In genomic region chr14:79587139-79587851, GRCm38 (mm10) we compare ENCODE assay signal across 8 mouse cellular contexts. TPM values are rescaled to one million over a fixed set of nuclear protein-coding genes. Genes with fewer than 3 reads are reported as not detected.
DNase-seq lines count a peak whose midpoint lies in the region; ATAC-seq and TF ChIP-seq lines count a peak whose summit lies in the region.

Sugt1 (plus strand) TSS chr14:79587691.

- peak within 1 kb of the TSS; percentile 62 for H3K4me2 ChIP-seq in forebrain, embryonic 12.5 days
- H3K4me2 ChIP-seq in heart, postnatal 0 days (ENCODE audit: low read depth, low read length) = peak within 1 kb of the TSS; percentile 87
- peak within 1 kb of the TSS; percentile 95 for H3K4me2 ChIP-seq in liver, embryonic 16.5 days (ENCODE audit: low read depth, low read length)
- H3K4me2 ChIP-seq in neural tube, embryonic 13.5 days = peak within 1 kb of the TSS; percentile 91

- H3K27ac ChIP-seq in forebrain, embryonic 12.5 days = peak within 1 kb of the TSS; percentile 88
- peak within 1 kb of the TSS; percentile 95 for H3K27ac ChIP-seq in heart, postnatal 0 days (ENCODE audit: low read depth)
- H3K27ac ChIP-seq in liver, embryonic 16.5 days (ENCODE audit: low read length) = peak within 1 kb of the TSS; percentile 95
- H3K27ac ChIP-seq in neural tube, embryonic 13.5 days (replicated peaks) = peak within 1 kb of the TSS; percentile 96
- peak within 1 kb of the TSS; percentile 99 for H3K27ac ChIP-seq in testis, adult 2 months (ENCODE audit: control insufficient read depth, insufficient read depth, low read depth, low read length)

- peak; percentile 96 for DNase-seq in c-Kit-positive CD71-positive TER-119-positive erythroid progenitor cells, embryonic 14.5 days (ENCODE audit: low spot score)
- peak; percentile 97 for DNase-seq in heart, postnatal 0 days (ENCODE audit: low spot score)
- peak; percentile 96 to 98 for DNase-seq in kidney, postnatal 4 days

- ATAC-seq in forebrain, embryonic 12.5 days (ENCODE audit: low FRiP score) = peak; percentile 99
- ATAC-seq in heart, postnatal 0 days (ENCODE audit: insufficient read depth, low read depth) = peak; percentile 99
- peak; percentile 99 for ATAC-seq in liver, embryonic 16.5 days (ENCODE audit: low read depth)
- ATAC-seq in neural tube, embryonic 13.5 days (ENCODE audit: low read depth) = peak; percentile 99

- H3K9me3 ChIP-seq in E14TG2a.4 (ENCODE audit: low read length) = no peaks in the 10 kb centered on the region
- H3K9me3 ChIP-seq in forebrain, embryonic 12.5 days = no peaks in the 10 kb centered on the region
- no peaks in the 10 kb centered on the region for H3K9me3 ChIP-seq in heart, postnatal 0 days (replicated peaks; ENCODE audit: control insufficient read depth, low read length)
- no peaks in the 10 kb centered on the region for H3K9me3 ChIP-seq in liver, embryonic 16.5 days (replicated peaks; ENCODE audit: control insufficient read depth, low read length)
- no peaks in the 10 kb centered on the region for H3K9me3 ChIP-seq in neural tube, embryonic 13.5 days

- peak within 1 kb of the TSS; percentile 61 for H3K9ac ChIP-seq in forebrain, embryonic 12.5 days
- peak within 1 kb of the TSS; percentile 65 for H3K9ac ChIP-seq in heart, postnatal 0 days (replicated peaks; ENCODE audit: low read depth, low read length)
- peak within 1 kb of the TSS; percentile 89 for H3K9ac ChIP-seq in liver, embryonic 16.5 days (ENCODE audit: low read depth, low read length)
- peak within 1 kb of the TSS; percentile 71 for H3K9ac ChIP-seq in neural tube, embryonic 13.5 days

- H3K4me3 ChIP-seq in E14TG2a.4 (replicated peaks; ENCODE audit: low read length) = peak within 1 kb of the TSS; percentile 96
- H3K4me3 ChIP-seq in forebrain, embryonic 12.5 days (replicated peaks) = peak within 1 kb of the TSS; percentile 67
- H3K4me3 ChIP-seq in heart, postnatal 0 days (ENCODE audit: low read depth, low read length) = peak within 1 kb of the TSS; percentile 59
- H3K4me3 ChIP-seq in liver, embryonic 16.5 days (ENCODE audit: low read depth, low read length) = peak within 1 kb of the TSS; percentile 90
- H3K4me3 ChIP-seq in neural tube, embryonic 13.5 days = peak within 1 kb of the TSS; percentile 69
- peak within 1 kb of the TSS; percentile 97 for H3K4me3 ChIP-seq in testis, adult 2 months (ENCODE audit: control insufficient read depth, low read depth, low read length)

- peaks cover 28% of the 10 kb centered on the region for H3K36me3 ChIP-seq in E14TG2a.4 (ENCODE audit: insufficient read depth, low read length)
- H3K36me3 ChIP-seq in forebrain, embryonic 12.5 days (replicated peaks) = peaks cover under 1% of the 10 kb centered on the region
- H3K36me3 ChIP-seq in heart, postnatal 0 days (replicated peaks; ENCODE audit: control insufficient read depth, insufficient read depth, low read length) = no peaks in the 10 kb centered on the region
- H3K36me3 ChIP-seq in liver, embryonic 16.5 days (ENCODE audit: control insufficient read depth, insufficient read depth) = no peaks in the 10 kb centered on the region; the same call in 1 of the 2 replicates
- 0 out of 2 replicates have a peak, but pooled peaks cover 8% of the 10 kb centered on the region for H3K36me3 ChIP-seq in neural tube, embryonic 13.5 days
- H3K36me3 ChIP-seq in testis, adult 2 months (ENCODE audit: control insufficient read depth, insufficient read depth, low read length) = no peaks in the 10 kb centered on the region; the same call in 1 of the 2 replicates

- no peaks in the 10 kb centered on the region for H3K27me3 ChIP-seq in E14TG2a.4 (ENCODE audit: insufficient read depth, low read length)
- 0 out of 2 replicates have a peak, but pooled peaks cover 3% of the 10 kb centered on the region for H3K27me3 ChIP-seq in forebrain, embryonic 12.5 days
- H3K27me3 ChIP-seq in heart, postnatal 0 days (ENCODE audit: control insufficient read depth, insufficient read depth, low read length) = no peaks in the 10 kb centered on the region
- no peaks in the 10 kb centered on the region for H3K27me3 ChIP-seq in liver, embryonic 16.5 days (ENCODE audit: control insufficient read depth, insufficient read depth, low read depth, low read length)
- no peaks in the 10 kb centered on the region for H3K27me3 ChIP-seq in neural tube, embryonic 13.5 days
- H3K27me3 ChIP-seq in testis, adult 2 months (ENCODE audit: control insufficient read depth, insufficient read depth, low read length) = no peaks in the 10 kb centered on the region

- peaks cover 66% of the 10 kb centered on the region for H3K4me1 ChIP-seq in E14TG2a.4 (replicated peaks; ENCODE audit: low read depth, low read length)
- peaks cover 26% of the 10 kb centered on the region for H3K4me1 ChIP-seq in forebrain, embryonic 12.5 days
- peaks cover 19% of the 10 kb centered on the region for H3K4me1 ChIP-seq in heart, postnatal 0 days (ENCODE audit: control insufficient read depth, insufficient read depth)
- H3K4me1 ChIP-seq in liver, embryonic 16.5 days (ENCODE audit: control insufficient read depth, low read depth, low read length) = peaks cover 16% of the 10 kb centered on the region
- H3K4me1 ChIP-seq in neural tube, embryonic 13.5 days (replicated peaks) = peaks cover 31% of the 10 kb centered on the region
- peaks cover 3% of the 10 kb centered on the region; the same call in 1 of the 2 replicates for H3K4me1 ChIP-seq in testis, adult 2 months (ENCODE audit: control insufficient read depth, insufficient read depth, low read length)

- WGBS in forebrain, embryonic 12.5 days = under 1% methylated on average over 52 of the region's 60 CpGs
- WGBS in heart, postnatal 0 days = under 1% methylated on average over 60 of the region's 60 CpGs
- under 1% methylated on average over 58 of the region's 60 CpGs for WGBS in liver, embryonic 16.5 days (ENCODE audit: insufficient replicate concordance)
- WGBS in neural tube, embryonic 13.5 days = under 1% methylated on average over 60 of the region's 60 CpGs

- TF ChIP-seq EP300 in heart, postnatal 0 days (IDR thresholded peaks at IDR 0.05; ENCODE audit: low read depth) = peak; percentile 53; the same call in 1 of the 2 replicates

- no peak for TF ChIP-seq CTCF in E14TG2a.4 (conservative IDR thresholded peaks at IDR 0.05; ENCODE audit: low read length)
- no peak for TF ChIP-seq CTCF in heart, postnatal 0 days (IDR thresholded peaks at IDR 0.05; ENCODE audit: low read depth)
- no peak for TF ChIP-seq CTCF in testis, adult 2 months (IDR thresholded peaks at IDR 0.05; ENCODE audit: control insufficient read depth, insufficient read depth, insufficient replicate concordance, low read depth, low read length)

- TF ChIP-seq POLR2A in testis, adult 2 months (IDR thresholded peaks at IDR 0.05; ENCODE audit: control insufficient read depth, low read depth, low read length) = peak; percentile 58

RNA-seq across cellular contexts. Expression of gene Sugt1, which starts in this region (rescaled TPM):
- 135 and 137 TPM in 2 replicates for polyA plus RNA-seq in forebrain, embryonic 12.5 days (2016; fragmentation: Nextera tagmentation; extraction: Ambion mirVana)
- total RNA-seq in heart, postnatal 0 days (2014; rRNA removed; ENCODE audit: low replicate concordance) = 24.8 and 33.1 TPM in 2 replicates
- polyA plus RNA-seq in heart, postnatal 0 days (2015; fragmentation: Nextera tagmentation; extraction: Ambion mirVana) = 95.5 and 102 TPM in 2 replicates
- polyA plus RNA-seq in liver, embryonic 16.5 days (2015; fragmentation: Nextera tagmentation; extraction: Ambion mirVana) = 30.5 and 31.3 TPM in 2 replicates
- polyA plus RNA-seq in neural tube, embryonic 13.5 days (2015; fragmentation: Nextera tagmentation; extraction: Ambion mirVana) = 124 and 140 TPM in 2 replicates
- polyA plus RNA-seq in testis, adult 2 months (2012; rRNA removed) = 21.0 and 31.6 TPM in 2 replicates

Comparison
In these comparisons a context has a peak if more than half of its experiments do, and no peak if none do; other contexts are left out.
1. Peak in every context shown above with its lines: DNase-seq, ATAC-seq, H3K4me3 ChIP-seq and H3K27ac ChIP-seq.